13 mouse cellular contexts compared by ENCODE assay signal in the genomic region with DNA sequence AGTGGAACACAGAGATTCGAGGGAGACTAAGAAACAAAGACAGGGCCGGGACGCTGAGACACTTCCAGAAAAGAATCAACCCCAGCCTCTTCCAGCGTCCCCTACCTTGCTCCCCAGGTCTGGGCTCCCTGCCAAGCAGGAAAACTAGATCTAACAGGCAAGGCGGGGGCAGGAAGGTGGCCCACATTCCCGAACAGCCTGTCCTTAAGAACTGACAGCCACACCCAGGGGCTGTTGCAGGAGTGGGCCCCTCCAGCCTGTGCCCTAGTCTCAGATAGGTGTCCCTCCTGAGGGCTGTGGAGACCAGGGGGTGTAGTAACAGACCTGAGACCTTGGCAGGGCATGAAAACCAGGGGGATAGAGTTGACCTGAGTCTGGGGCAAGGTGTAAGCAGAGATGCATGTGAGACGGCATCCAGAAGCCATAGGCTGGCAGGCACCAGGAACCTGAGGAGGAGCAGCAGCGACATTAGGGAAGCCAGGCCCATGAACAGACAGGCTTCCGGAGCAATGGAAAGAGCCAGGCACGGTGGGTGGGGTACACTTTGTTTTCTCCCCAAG. TPM values are rescaled to one million over a fixed set of nuclear protein-coding genes. Genes with fewer than 3 reads are reported as not detected.
DNase-seq lines count a peak whose midpoint lies in the region; ATAC-seq and TF ChIP-seq lines count a peak whose summit lies in the region.
"Had no signal": no experiment of that assay in that cellular context is flagged by ENCODE, and none has a peak within 500 bp of the region (broad histone marks: within the 10 kb centered on the region; RNA-seq: fewer than 3 reads in every experiment).

Cyp2t4 (plus strand) TSS at position 510 of the 560 bp plus-strand sequence.

- no peak for TF ChIP-seq CTCF in lung, adult 2 months (IDR thresholded peaks at IDR 0.05; ENCODE audit: insufficient read depth, low read length)

- H3K4me2 ChIP-seq in embryonic facial prominence, embryonic 12.5 days (replicated peaks): no peak within 1 kb of the TSS
- no peak within 1 kb of the TSS for H3K4me2 ChIP-seq in intestine, embryonic 16.5 days (ENCODE audit: low read depth, low read length)
- H3K4me2 ChIP-seq: liver, embryonic 15.5 days; neural tube, embryonic 13.5 days had no signal

- peaks cover 5% of the 10 kb centered on the region; the same call in 1 of the 2 replicates for H3K4me1 ChIP-seq in embryonic facial prominence, embryonic 12.5 days
- H3K4me1 ChIP-seq in embryonic facial prominence, embryonic 10.5 days: no peaks in the 10 kb centered on the region
- peaks cover 4% of the 10 kb centered on the region; the same call in 1 of the 2 replicates for H3K4me1 ChIP-seq in intestine, embryonic 16.5 days (ENCODE audit: control insufficient read depth, insufficient read depth, low read length)
- H3K4me1 ChIP-seq in lung, adult 2 months (ENCODE audit: control insufficient read depth, insufficient read depth, low read length): peaks cover 5% of the 10 kb centered on the region
- H3K4me1 ChIP-seq: liver, embryonic 15.5 days; neural tube, embryonic 13.5 days had no signal

- no peaks in the 10 kb centered on the region for H3K27me3 ChIP-seq in embryonic facial prominence, embryonic 12.5 days
- H3K27me3 ChIP-seq in embryonic facial prominence, embryonic 10.5 days (replicated peaks; ENCODE audit: low read depth, poor library complexity, severe bottlenecking): no peaks in the 10 kb centered on the region
- H3K27me3 ChIP-seq in intestine, embryonic 16.5 days (replicated peaks; ENCODE audit: control insufficient read depth, insufficient read depth, low read length): no peaks in the 10 kb centered on the region
- H3K27me3 ChIP-seq: liver, embryonic 15.5 days; neural tube, embryonic 13.5 days had no signal

- H3K27ac ChIP-seq in embryonic facial prominence, embryonic 12.5 days: 0 out of 2 replicates have a peak within 1 kb of the TSS, but pooled peaks have one; percentile 60
- H3K27ac ChIP-seq in embryonic facial prominence, embryonic 10.5 days (replicated peaks): no peak within 1 kb of the TSS
- H3K27ac ChIP-seq in intestine, embryonic 16.5 days (ENCODE audit: low read length): peak within 1 kb of the TSS; percentile 26; the same call in 1 of the 2 replicates
- H3K27ac ChIP-seq: liver, embryonic 15.5 days; neural tube, embryonic 13.5 days had no signal

- no peak for TF ChIP-seq POLR2A in lung, adult 2 months (IDR thresholded peaks at IDR 0.05; ENCODE audit: borderline replicate concordance, extremely low read depth, low read depth, low read length)

- peak; percentile 13; the same call in 1 of the 2 replicates for ATAC-seq in embryonic facial prominence, embryonic 12.5 days (ENCODE audit: insufficient number of reproducible peaks, insufficient read depth, low FRiP score, low TSS enrichment)
- ATAC-seq in intestine, embryonic 16.5 days: peak; percentile 85

- 60% methylated on average over 10 of the region's 10 CpGs for WGBS in embryonic facial prominence, embryonic 12.5 days
- WGBS in embryonic facial prominence, embryonic 10.5 days: 83% methylated on average over 10 of the region's 10 CpGs
- 53% methylated on average over 10 of the region's 10 CpGs for WGBS in intestine, embryonic 16.5 days
- WGBS in lung, adult 2 months: 26% methylated on average over 10 of the region's 10 CpGs

- H3K9ac ChIP-seq in embryonic facial prominence, embryonic 12.5 days: no peak within 1 kb of the TSS
- H3K9ac ChIP-seq in intestine, embryonic 16.5 days (ENCODE audit: low read depth, low read length): no peak within 1 kb of the TSS
- H3K9ac ChIP-seq: liver, embryonic 15.5 days; neural tube, embryonic 13.5 days had no signal

- no peaks in the 10 kb centered on the region for H3K9me3 ChIP-seq in embryonic facial prominence, embryonic 12.5 days
- H3K9me3 ChIP-seq in embryonic facial prominence, embryonic 10.5 days: no peaks in the 10 kb centered on the region
- H3K9me3 ChIP-seq in intestine, embryonic 16.5 days (ENCODE audit: control insufficient read depth, low read length): no peaks in the 10 kb centered on the region
- H3K9me3 ChIP-seq: liver, embryonic 15.5 days; neural tube, embryonic 13.5 days had no signal

- H3K4me3 ChIP-seq in embryonic facial prominence, embryonic 12.5 days: no peak within 1 kb of the TSS
- no peak within 1 kb of the TSS for H3K4me3 ChIP-seq in embryonic facial prominence, embryonic 10.5 days
- H3K4me3 ChIP-seq in intestine, embryonic 16.5 days (ENCODE audit: low read length): no peak within 1 kb of the TSS
- H3K4me3 ChIP-seq in lung, adult 2 months (replicated peaks; ENCODE audit: extremely low read depth, low read depth, low read length): no peak within 1 kb of the TSS
- H3K4me3 ChIP-seq: liver, embryonic 15.5 days; neural tube, embryonic 13.5 days had no signal

- DNase-seq in embryonic facial prominence, embryonic 10.5 days (ENCODE audit: low spot score): no peak
- DNase-seq in cerebellum, adult 9-10 months: peak; percentile 29
- peak; percentile 54 for DNase-seq in lung, adult 2 months
- no peak for DNase-seq in ovary, postnatal 10 days (ENCODE audit: low spot score)
- DNase-seq in adrenal gland, postnatal 36 days: no peak
- no peak for DNase-seq in gastrocnemius, postnatal 4 days (ENCODE audit: low spot score in 2 of 2)

- H3K36me3 ChIP-seq in embryonic facial prominence, embryonic 12.5 days: peaks cover 12% of the 10 kb centered on the region
- peaks cover 17% of the 10 kb centered on the region for H3K36me3 ChIP-seq in embryonic facial prominence, embryonic 10.5 days (replicated peaks)
- H3K36me3 ChIP-seq in intestine, embryonic 16.5 days (ENCODE audit: control insufficient read depth, insufficient read depth, low read length): peaks cover 10% of the 10 kb centered on the region; the same call in 1 of the 2 replicates

RNA-seq across cellular contexts. Expression of gene Cyp2t4, which starts in this region (rescaled TPM):
- 0.14 and 0.19 TPM in 2 replicates for polyA plus RNA-seq in embryonic facial prominence, embryonic 12.5 days (2016; fragmentation: Nextera tagmentation; extraction: Ambion mirVana)
- polyA plus RNA-seq in embryonic facial prominence, embryonic 10.5 days (2016; fragmentation: Nextera tagmentation; extraction: Ambion mirVana): 0.09 and 0.16 TPM in 2 replicates
- polyA plus RNA-seq in intestine, embryonic 16.5 days (2015; fragmentation: Nextera tagmentation; extraction: Ambion mirVana): 0.09 TPM in 1 of 2 replicates, not detected in the other
- polyA plus RNA-seq in lung, adult 2 months (2012; rRNA removed): not detected in 2 replicates
- not detected for total RNA-seq in adrenal gland, postnatal 36 days (2021)
- total RNA-seq in gastrocnemius, postnatal 4 days (2021): not detected
- total RNA-seq: common myeloid progenitor, adult 5-6 weeks; granulocyte monocyte progenitor cell, adult 5-6 weeks had no signal
- polyA plus RNA-seq: C2C12; liver, embryonic 15.5 days had no signal

Comparison
In these comparisons a context has a peak if more than half of its experiments do, and no peak if none do; other contexts are left out.
1. Peak in ATAC-seq and H3K27ac ChIP-seq in embryonic facial prominence, embryonic 12.5 days; RNA of the gene not detected or under 1 TPM.
2. Peak in ATAC-seq and H3K27ac ChIP-seq in intestine, embryonic 16.5 days; RNA of the gene not detected or under 1 TPM.
3. Peak in DNase-seq in lung, adult 2 months; RNA of the gene not detected or under 1 TPM.